Mouse (Mus musculus): ENCODE data around the gene Prpf40a. TPM values are rescaled to one million over a fixed set of nuclear protein-coding genes. Genes with fewer than 3 reads are reported as not detected.

Prpf40a gene
- polyA plus RNA-seq, 1 experiment from 2014 or later = 130 TPM

- Histone ChIP-seq H3K9me3 (replicated peaks; ENCODE audit: control insufficient read depth, low read length) (no peaks in the 10 kb centered on the region), H3K27ac (ENCODE audit: low read depth, low read length) (no peak overlapping the region), H3K4me2 (no peak overlapping the region), H3K4me3 (ENCODE audit: low read depth, low read length) (no peak overlapping the region), H3K9ac (ENCODE audit: low read depth, low read length) (no peak overlapping the region), H3K36me3 (ENCODE audit: control insufficient read depth, insufficient read depth, low read length) (no peaks in the 10 kb centered on the region), H3K27me3 (ENCODE audit: control insufficient read depth, insufficient read depth, low read length) (no peaks in the 10 kb centered on the region), H3K4me1 (ENCODE audit: control insufficient read depth, insufficient read depth, low read length) (no peaks in the 10 kb centered on the region)
- no peak for ATAC-seq (replicated peaks; ENCODE audit: insufficient number of reproducible peaks, low FRiP score, low TSS enrichment)
- WGBS (ENCODE audit: insufficient replicate concordance) = 82% methylated on average over 3 of the region's 3 CpGs
Measured at GRCm38 (mm10) chr2:53125998-53126397, 65.1 kb downstream of the Prpf40a start.

DNA sequence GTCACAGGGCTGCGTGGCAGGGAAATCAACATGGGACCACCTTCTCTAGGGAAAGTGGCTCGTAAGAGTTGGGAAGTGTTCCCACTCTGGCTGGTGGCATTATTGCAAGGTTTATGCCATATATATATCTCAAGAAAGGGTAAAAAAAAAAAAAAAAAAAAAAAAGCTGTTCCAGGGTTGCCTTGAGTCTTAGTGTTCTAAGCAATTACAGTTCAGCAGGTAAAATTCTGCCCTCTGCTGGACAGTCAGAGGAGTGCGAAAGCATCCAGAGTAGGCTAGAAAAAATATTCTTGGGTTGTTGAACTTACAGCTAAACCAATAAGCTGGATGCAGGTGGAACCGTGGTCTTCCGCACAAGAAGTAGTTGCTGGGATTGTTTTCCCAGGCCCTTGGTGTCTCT, 69.3 kb downstream of the Prpf40a start:
- H3K4me1 ChIP-seq (ENCODE audit: control insufficient read depth, insufficient read depth, low read length) = no peaks in the 10 kb centered on the region
- ATAC-seq (replicated peaks; ENCODE audit: insufficient number of reproducible peaks, low FRiP score, low TSS enrichment) = no peak
- no peaks in the 10 kb centered on the region for H3K27me3 ChIP-seq (ENCODE audit: control insufficient read depth, insufficient read depth, low read length)
- H3K36me3 ChIP-seq (ENCODE audit: control insufficient read depth, insufficient read depth, low read length) = no peaks in the 10 kb centered on the region
- no peak overlapping the region for H3K9ac ChIP-seq (ENCODE audit: low read depth, low read length)
- H3K9me3 ChIP-seq (replicated peaks; ENCODE audit: control insufficient read depth, low read length) = no peaks in the 10 kb centered on the region
- H3K4me3 ChIP-seq (ENCODE audit: low read depth, low read length) = no peak overlapping the region
- no peak overlapping the region for H3K27ac ChIP-seq (ENCODE audit: low read depth, low read length)
- WGBS (ENCODE audit: insufficient replicate concordance) = 68% methylated on average over 5 of the region's 5 CpGs
- no peak overlapping the region for H3K4me2 ChIP-seq

DNA sequence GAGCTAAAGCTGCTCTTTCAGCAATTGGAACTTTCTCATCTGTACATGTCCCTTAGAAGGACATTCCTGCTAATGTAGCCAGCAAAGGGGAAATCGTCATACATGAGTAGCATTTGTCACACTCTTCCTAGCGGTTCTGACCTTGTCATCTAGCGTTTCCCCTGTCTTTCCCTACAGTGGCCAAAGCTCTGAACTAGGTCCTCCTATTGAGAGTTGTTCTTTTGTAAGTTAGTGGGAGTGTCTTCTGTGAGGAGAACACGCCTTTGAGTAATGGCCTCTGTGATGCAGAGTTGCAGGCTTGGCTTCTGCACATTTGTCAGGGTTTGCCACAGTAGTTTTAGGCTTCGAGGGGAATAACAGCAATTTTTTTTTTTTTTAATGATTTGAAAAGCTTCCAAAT, 82.5 kb downstream of the Prpf40a start:
- WGBS (ENCODE audit: insufficient replicate concordance) = 71% methylated on average over 5 of the region's 5 CpGs
- Histone ChIP-seq H3K4me1 (ENCODE audit: control insufficient read depth, insufficient read depth, low read length) (no peaks in the 10 kb centered on the region), H3K27me3 (ENCODE audit: control insufficient read depth, insufficient read depth, low read length) (no peaks in the 10 kb centered on the region), H3K36me3 (ENCODE audit: control insufficient read depth, insufficient read depth, low read length) (no peaks in the 10 kb centered on the region), H3K9ac (ENCODE audit: low read depth, low read length) (no peak overlapping the region), H3K9me3 (replicated peaks; ENCODE audit: control insufficient read depth, low read length) (no peaks in the 10 kb centered on the region), H3K4me2 (no peak overlapping the region), H3K4me3 (ENCODE audit: low read depth, low read length) (no peak overlapping the region), H3K27ac (ENCODE audit: low read depth, low read length) (no peak overlapping the region)
- no peak for ATAC-seq (replicated peaks; ENCODE audit: insufficient number of reproducible peaks, low FRiP score, low TSS enrichment)

GRCm38 (mm10) chr2:53106472-53106871, 84.6 kb downstream of the Prpf40a start:
- Histone ChIP-seq H3K27me3 (ENCODE audit: control insufficient read depth, insufficient read depth, low read length) (no peaks in the 10 kb centered on the region), H3K9me3 (replicated peaks; ENCODE audit: control insufficient read depth, low read length) (no peaks in the 10 kb centered on the region), H3K4me3 (ENCODE audit: low read depth, low read length) (no peak overlapping the region), H3K36me3 (ENCODE audit: control insufficient read depth, insufficient read depth, low read length) (no peaks in the 10 kb centered on the region), H3K27ac (ENCODE audit: low read depth, low read length) (no peak overlapping the region), H3K4me2 (no peak overlapping the region), H3K9ac (ENCODE audit: low read depth, low read length) (no peak overlapping the region), H3K4me1 (ENCODE audit: control insufficient read depth, insufficient read depth, low read length) (no peaks in the 10 kb centered on the region)
- ATAC-seq (replicated peaks; ENCODE audit: insufficient number of reproducible peaks, low FRiP score, low TSS enrichment) = no peak
- WGBS (ENCODE audit: insufficient replicate concordance) = 87% methylated on average over 8 of the region's 8 CpGs

GRCm38 (mm10) chr2:53106056-53106455, 85.0 kb downstream of the Prpf40a start:
- H3K4me2 ChIP-seq = no peak overlapping the region
- H3K27me3 ChIP-seq (ENCODE audit: control insufficient read depth, insufficient read depth, low read length) = no peaks in the 10 kb centered on the region
- 74% methylated on average over 7 of the region's 7 CpGs for WGBS (ENCODE audit: insufficient replicate concordance)
- H3K9me3 ChIP-seq (replicated peaks; ENCODE audit: control insufficient read depth, low read length) = no peaks in the 10 kb centered on the region
- H3K4me3 ChIP-seq (ENCODE audit: low read depth, low read length) = no peak overlapping the region
- H3K27ac ChIP-seq (ENCODE audit: low read depth, low read length) = no peak overlapping the region
- no peaks in the 10 kb centered on the region for H3K36me3 ChIP-seq (ENCODE audit: control insufficient read depth, insufficient read depth, low read length)
- H3K9ac ChIP-seq (ENCODE audit: low read depth, low read length) = no peak overlapping the region
- ATAC-seq (replicated peaks; ENCODE audit: insufficient number of reproducible peaks, low FRiP score, low TSS enrichment) = no peak
- H3K4me1 ChIP-seq (ENCODE audit: control insufficient read depth, insufficient read depth, low read length) = no peaks in the 10 kb centered on the region

DNA sequence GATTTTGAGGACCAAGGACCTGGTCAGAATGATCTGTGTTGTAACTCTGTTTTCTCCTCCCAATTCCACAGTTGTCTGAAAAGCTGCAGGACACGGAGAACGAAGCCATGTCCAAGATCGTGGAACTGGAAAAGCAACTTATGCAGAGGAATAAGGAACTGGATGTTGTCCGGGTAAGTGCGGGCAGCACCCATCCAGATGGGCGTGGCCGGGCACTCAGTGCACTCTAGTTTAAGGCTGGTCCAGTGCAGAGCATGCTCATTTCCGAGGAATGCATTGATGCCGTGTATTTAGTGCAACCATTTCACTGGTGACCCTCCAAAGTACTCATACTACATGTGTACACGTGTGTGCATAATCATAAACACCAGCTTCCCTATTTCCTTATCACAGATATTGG, 85.7 kb downstream of the Prpf40a start:
- Histone ChIP-seq H3K9me3 (replicated peaks; ENCODE audit: control insufficient read depth, low read length) (no peaks in the 10 kb centered on the region), H3K36me3 (ENCODE audit: control insufficient read depth, insufficient read depth, low read length) (no peaks in the 10 kb centered on the region), H3K4me2 (no peak overlapping the region), H3K4me3 (ENCODE audit: low read depth, low read length) (no peak overlapping the region), H3K9ac (ENCODE audit: low read depth, low read length) (no peak overlapping the region), H3K4me1 (ENCODE audit: control insufficient read depth, insufficient read depth, low read length) (no peaks in the 10 kb centered on the region), H3K27ac (ENCODE audit: low read depth, low read length) (no peak overlapping the region), H3K27me3 (ENCODE audit: control insufficient read depth, insufficient read depth, low read length) (no peaks in the 10 kb centered on the region)
- ATAC-seq (replicated peaks; ENCODE audit: insufficient number of reproducible peaks, low FRiP score, low TSS enrichment) = no peak
- 82% methylated on average over 10 of the region's 10 CpGs for WGBS (ENCODE audit: insufficient replicate concordance)

- Histone ChIP-seq H3K9me3 (replicated peaks; ENCODE audit: control insufficient read depth, low read length) (no peaks in the 10 kb centered on the region), H3K27me3 (ENCODE audit: control insufficient read depth, insufficient read depth, low read length) (no peaks in the 10 kb centered on the region), H3K36me3 (ENCODE audit: control insufficient read depth, insufficient read depth, low read length) (no peaks in the 10 kb centered on the region), H3K4me3 (ENCODE audit: low read depth, low read length) (no peak overlapping the region), H3K9ac (ENCODE audit: low read depth, low read length) (no peak overlapping the region), H3K4me1 (ENCODE audit: control insufficient read depth, insufficient read depth, low read length) (no peaks in the 10 kb centered on the region), H3K4me2 (no peak overlapping the region), H3K27ac (ENCODE audit: low read depth, low read length) (no peak overlapping the region)
- ATAC-seq (replicated peaks; ENCODE audit: insufficient number of reproducible peaks, low FRiP score, low TSS enrichment) = no peak
- 87% methylated on average over 2 of the region's 2 CpGs for WGBS (ENCODE audit: insufficient replicate concordance)
Measured at GRCm38 (mm10) chr2:53102901-53103300, 88.2 kb downstream of the Prpf40a start.

GRCm38 (mm10) chr2:53101885-53102740, 89.0 kb downstream of the Prpf40a start:
- WGBS (ENCODE audit: insufficient replicate concordance) = 82% methylated on average over 11 of the region's 11 CpGs
- no peaks in the 10 kb centered on the region for H3K4me1 ChIP-seq (ENCODE audit: control insufficient read depth, insufficient read depth, low read length)
- no peaks in the 10 kb centered on the region for H3K36me3 ChIP-seq (ENCODE audit: control insufficient read depth, insufficient read depth, low read length)
- no peak for ATAC-seq (replicated peaks; ENCODE audit: insufficient number of reproducible peaks, low FRiP score, low TSS enrichment)
- H3K9me3 ChIP-seq (replicated peaks; ENCODE audit: control insufficient read depth, low read length) = no peaks in the 10 kb centered on the region
- H3K9ac ChIP-seq (ENCODE audit: low read depth, low read length) = no peak overlapping the region
- H3K27ac ChIP-seq (ENCODE audit: low read depth, low read length) = no peak overlapping the region
- H3K4me3 ChIP-seq (ENCODE audit: low read depth, low read length) = no peak overlapping the region
- H3K4me2 ChIP-seq = no peak overlapping the region
- no peaks in the 10 kb centered on the region for H3K27me3 ChIP-seq (ENCODE audit: control insufficient read depth, insufficient read depth, low read length)

DNA sequence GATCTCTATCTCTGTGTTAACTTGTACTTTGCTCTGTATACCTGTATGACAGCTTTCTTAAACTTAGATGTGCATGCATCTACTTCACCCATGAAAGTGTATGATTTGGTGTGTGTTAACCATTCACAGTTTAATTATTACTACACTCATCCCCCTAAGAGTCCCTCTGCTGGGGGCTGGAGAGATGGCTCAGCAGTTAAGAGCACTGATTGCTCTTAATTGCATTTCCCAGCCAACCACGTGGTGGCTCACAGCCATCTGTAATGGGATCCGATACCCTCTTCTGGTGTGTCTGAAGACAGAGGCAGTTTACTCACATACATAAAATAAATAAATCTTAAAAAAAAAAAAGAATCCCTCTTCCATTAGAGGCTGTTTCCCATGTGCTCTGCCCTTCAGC, 91.0 kb downstream of the Prpf40a start:
- 58% methylated on average over 2 of the region's 2 CpGs for WGBS (ENCODE audit: insufficient replicate concordance)
- Histone ChIP-seq H3K4me1 (ENCODE audit: control insufficient read depth, insufficient read depth, low read length) (no peaks in the 10 kb centered on the region), H3K4me3 (ENCODE audit: low read depth, low read length) (no peak overlapping the region), H3K4me2 (no peak overlapping the region), H3K9me3 (replicated peaks; ENCODE audit: control insufficient read depth, low read length) (no peaks in the 10 kb centered on the region), H3K27ac (ENCODE audit: low read depth, low read length) (no peak overlapping the region), H3K36me3 (ENCODE audit: control insufficient read depth, insufficient read depth, low read length) (no peaks in the 10 kb centered on the region), H3K27me3 (ENCODE audit: control insufficient read depth, insufficient read depth, low read length) (no peaks in the 10 kb centered on the region), H3K9ac (ENCODE audit: low read depth, low read length) (no peak overlapping the region)
- no peak for ATAC-seq (replicated peaks; ENCODE audit: insufficient number of reproducible peaks, low FRiP score, low TSS enrichment)
